Mouse (Mus musculus) cerebellum, adult 18-20 months (tissue): ENCODE results near the gene Scgb2b17.
"Not testable (repeated sequence)": the region's sequence is repeated elsewhere in the genome, so short reads cannot be mapped to it uniquely, and the experiment has no call there.

Experiments used
- DNase-seq, 2 experiments: peaks; one replicate each; pipeline ENCODE4 v3.0.0; 2021

Scgb2b17 gene

DNA sequence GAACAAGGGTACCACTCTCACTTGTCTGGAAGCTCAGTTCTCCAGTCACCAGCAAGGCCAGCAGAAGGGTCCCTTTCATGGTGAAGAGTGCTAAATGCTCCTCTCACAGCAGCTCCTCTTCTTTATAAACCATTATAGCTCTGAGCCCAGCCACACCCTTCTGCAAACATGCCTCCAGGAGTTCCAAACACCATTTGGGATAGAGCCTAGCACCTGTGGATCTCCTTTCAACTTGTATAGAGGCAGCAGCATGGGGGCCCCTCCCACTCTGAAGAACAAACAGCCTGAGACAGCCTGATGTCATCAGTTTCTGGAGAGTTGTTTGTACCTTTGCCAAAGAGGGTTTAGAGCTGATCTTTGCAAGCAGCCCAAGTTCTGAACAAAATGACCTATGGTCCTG is at the start of gene Scgb2b17:
TSS of gene Scgb2b17 (minus strand) at position 101 of the 400 bp plus-strand sequence.
- DNase-seq: not testable (repeated sequence)

DNA sequence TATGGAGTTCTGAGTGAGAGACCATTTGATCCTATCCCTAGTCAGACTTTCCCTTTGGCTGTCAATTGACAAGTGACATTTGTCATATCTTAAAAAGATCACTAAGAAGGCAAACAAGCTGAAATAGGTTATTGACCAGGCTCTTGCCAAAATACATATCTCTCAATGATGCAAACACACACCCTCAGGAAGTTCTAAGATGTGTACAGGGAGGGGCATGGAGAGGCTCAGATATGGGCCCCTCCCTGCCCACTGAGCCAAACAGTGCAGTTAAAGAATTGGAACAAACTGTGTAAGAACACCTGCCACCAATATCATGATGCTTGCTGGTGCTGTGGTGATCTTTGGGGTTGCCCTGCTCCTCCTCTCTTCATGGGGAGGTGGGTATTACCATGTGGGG is 6.8 kb upstream of the Scgb2b17 start, which contains the start of gene Scgb1b17:
TSS of gene Scgb1b17 (plus strand) at position 301 of the 400 bp plus-strand sequence.
- not testable (repeated sequence) for DNase-seq
